Mouse (Mus musculus): ENCODE data around the gene Wdr73. TPM values are rescaled to one million over a fixed set of nuclear protein-coding genes. Genes with fewer than 3 reads are reported as not detected.

Wdr73 gene
- total RNA-seq (2012; rRNA removed) (42.4 and 48.9 TPM in 2 replicates), total RNA-seq (2014; rRNA removed) (55.7 and 64.2 TPM in 2 replicates), polyA plus RNA-seq (2012; ENCODE audit: insufficient read length, low read depth) (44.6 and 48.1 TPM in 2 replicates)

DNA sequence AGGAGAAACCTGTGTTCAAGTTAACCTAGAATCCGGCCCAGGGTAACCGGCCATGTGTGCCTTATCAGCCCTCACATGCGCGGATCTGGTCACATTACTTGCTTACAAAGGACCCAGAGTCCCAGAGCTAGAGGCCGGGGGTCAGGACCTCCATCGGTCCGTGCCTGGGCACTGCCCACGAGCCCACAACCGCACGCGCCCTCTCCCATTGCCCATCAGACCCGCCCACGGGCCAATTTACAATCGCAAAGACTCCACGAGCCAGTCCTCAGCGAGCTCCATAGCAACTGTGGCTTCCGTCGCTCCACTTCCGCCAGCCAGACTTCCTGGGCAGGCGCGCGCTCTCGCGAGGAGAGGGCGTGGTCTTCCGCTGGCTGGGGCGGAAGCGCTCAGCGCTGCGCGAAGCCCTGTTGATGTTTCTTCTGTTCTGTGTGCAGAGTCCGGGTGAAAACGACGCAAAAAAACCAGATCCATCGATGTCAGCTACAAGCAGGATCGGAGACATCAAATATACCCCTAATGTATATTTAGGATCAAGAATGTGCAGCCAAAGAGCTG is at the start of gene Wdr73:
Gene Wdr73 (minus strand): TSS at position 326 of the 558 bp plus-strand sequence.
- Histone ChIP-seq H3K4me2 (ENCODE audit: insufficient read depth, low read depth, poor library complexity, severe bottlenecking) (peak within 1 kb of the TSS; percentile 95), H3K4me1 (ENCODE audit: control insufficient read depth in 1 of 2, insufficient read depth in 2 of 2) (peaks cover 3 to 35% of the 10 kb centered on the region in 2 experiments; a peak in 3 of 4 replicates), H3K9me3 (replicated peaks; ENCODE audit: low read length) (no peaks in the 10 kb centered on the region), H3K27me3 (replicated peaks) (no peaks in the 10 kb centered on the region), H3K79me2 (replicated peaks; ENCODE audit: control insufficient read depth, extremely low read depth, insufficient read depth, poor library complexity, severe bottlenecking) (peaks cover 13% of the 10 kb centered on the region), H3K4me3 (replicated peaks in 1 of 3; ENCODE audit: low read depth in 2 of 3, low read length in 2 of 3, poor library complexity in 1 of 3) (peak within 1 kb of the TSS; percentile 85 to 97 (median 89)), H3K27ac (ENCODE audit: insufficient read depth, low read depth) (peak within 1 kb of the TSS; percentile 60; the same call in 1 of the 2 replicates), H3K9ac (ENCODE audit: insufficient read depth, low read depth) (peak within 1 kb of the TSS; percentile 97), H3K36me3 (replicated peaks in 1 of 2; ENCODE audit: control insufficient read depth in 1 of 2, insufficient read depth in 1 of 2, low read length in 1 of 2) (peaks cover 31 to 73% of the 10 kb centered on the region in 2 experiments)
- dilution Hi-C loops (cut with MboI; ENCODE audit: extremely low pct_ligation_motif_present, extremely low pct_unique_long_range_greater_than_20kb, low sequenced_read_pairs): no loop called here
- peak; percentile 95 for TF ChIP-seq MXI1 (IDR thresholded peaks at IDR 0.05; ENCODE audit: low read depth, low read length)
- peak; percentile 40; the same call in 1 of the 2 replicates for TF ChIP-seq MAX (IDR thresholded peaks at IDR 0.05; ENCODE audit: low read length)
- peak; percentile 63; the same call in 1 of the 2 replicates for TF ChIP-seq ZMIZ1 (IDR thresholded peaks at IDR 0.05; ENCODE audit: low read depth, low read length)
- peak; percentile 73 for TF ChIP-seq NRF1 (IDR thresholded peaks at IDR 0.05; ENCODE audit: low read depth, low read length)
- TF ChIP-seq CTCF (conservative IDR thresholded peaks at IDR 0.05 in 1 of 2, IDR thresholded peaks at IDR 0.05 in 1 of 2; ENCODE audit: low read depth in 2 of 2, low read length in 2 of 2): no peak
- peak; percentile 89 for TF ChIP-seq POLR2A (IDR thresholded peaks at IDR 0.05; ENCODE audit: low read depth, low read length)
- TF ChIP-seq EP300 (IDR thresholded peaks at IDR 0.05; ENCODE audit: low read length): no peak
- TF ChIP-seq TBP (conservative IDR thresholded peaks at IDR 0.05; ENCODE audit: low read depth, low read length): peak; percentile 71; the same call in 1 of the 2 replicates
- 0 out of 2 replicates have a peak, but pooled peaks have one; percentile 4 for TF ChIP-seq BHLHE40 (IDR thresholded peaks at IDR 0.05; ENCODE audit: low read depth, low read length)
- TF ChIP-seq CHD2 (IDR thresholded peaks at IDR 0.05; ENCODE audit: low read length): peak; percentile 99
- peak; percentile 17; the same call in 1 of the 2 replicates for TF ChIP-seq MEF2A (IDR thresholded peaks at IDR 0.05; ENCODE audit: borderline replicate concordance, low read depth, low read length)
- TF ChIP-seq USF1 (IDR thresholded peaks at IDR 0.05; ENCODE audit: low read depth, low read length): no peak
- peak; percentile 90 for TF ChIP-seq MYC (IDR thresholded peaks at IDR 0.05; ENCODE audit: low read depth, low read length)
- no peak for TF ChIP-seq ZNF384 (IDR thresholded peaks at IDR 0.05; ENCODE audit: low read depth, low read length)
- TF ChIP-seq SIN3A (IDR thresholded peaks at IDR 0.05; ENCODE audit: low read length): peak; percentile 94
- peak; percentile 99 for TF ChIP-seq ELF1 (IDR thresholded peaks at IDR 0.05; ENCODE audit: low read depth, low read length)
- peak; percentile 95 for TF ChIP-seq NELFE (IDR thresholded peaks at IDR 0.05; ENCODE audit: low read depth, low read length)
- TF ChIP-seq GABPA (IDR thresholded peaks at IDR 0.05; ENCODE audit: insufficient replicate concordance, low read depth, low read length): no peak
- TF ChIP-seq IRF4 (IDR thresholded peaks at IDR 0.05; ENCODE audit: low read depth, low read length): no peak; the same call in 1 of the 2 replicates
- no peak for TF ChIP-seq ETS1 (conservative IDR thresholded peaks at IDR 0.05; ENCODE audit: low read depth, low read length)
- TF ChIP-seq PAX5 (IDR thresholded peaks at IDR 0.05; ENCODE audit: low read length): no peak
- TF ChIP-seq CHD1 (IDR thresholded peaks at IDR 0.05; ENCODE audit: low read depth, low read length): no peak
- peak; percentile 71; the same call in 1 of the 2 replicates for TF ChIP-seq KAT2A (IDR thresholded peaks at IDR 0.05; ENCODE audit: insufficient replicate concordance, low read length)
- TF ChIP-seq TCF12 (IDR thresholded peaks at IDR 0.05; ENCODE audit: low read depth, low read length): peak; percentile 63
- peak; percentile 92 for TF ChIP-seq POLR2AphosphoS2 (IDR thresholded peaks at IDR 0.05; ENCODE audit: low read depth, low read length)
- TF ChIP-seq SMC3 (IDR thresholded peaks at IDR 0.05; ENCODE audit: low read depth, low read length): no peak
- no peak for TF ChIP-seq ZC3H11A (IDR thresholded peaks at IDR 0.05; ENCODE audit: low read depth, low read length)
- TF ChIP-seq HCFC1 (IDR thresholded peaks at IDR 0.05; ENCODE audit: low read depth, low read length): peak; percentile 86
- in situ Hi-C loops (cut with MboI; ENCODE audit: low pct_ligation_motif_present, low pct_unique_long_range_greater_than_20kb, low sequenced_read_pairs): no loop called here
- peak; percentile 93 for DNase-seq (ENCODE audit: extremely low read depth)

Measured in CH12.LX (cell line).